Mouse (Mus musculus) yolk sac, embryonic 10.5 days (tissue): Measurements from ENCODE around the gene A930017K11Rik.
A peak's percentile ranks its signal among the peaks of the same experiment; 100 is the strongest.

Experiments used
- DNase-seq: peaks from one replicate; pipeline ENCODE4 v3.0.0-alpha.2; 2017; ENCODE audit warnings: low spot score

A930017K11Rik gene

DNA sequence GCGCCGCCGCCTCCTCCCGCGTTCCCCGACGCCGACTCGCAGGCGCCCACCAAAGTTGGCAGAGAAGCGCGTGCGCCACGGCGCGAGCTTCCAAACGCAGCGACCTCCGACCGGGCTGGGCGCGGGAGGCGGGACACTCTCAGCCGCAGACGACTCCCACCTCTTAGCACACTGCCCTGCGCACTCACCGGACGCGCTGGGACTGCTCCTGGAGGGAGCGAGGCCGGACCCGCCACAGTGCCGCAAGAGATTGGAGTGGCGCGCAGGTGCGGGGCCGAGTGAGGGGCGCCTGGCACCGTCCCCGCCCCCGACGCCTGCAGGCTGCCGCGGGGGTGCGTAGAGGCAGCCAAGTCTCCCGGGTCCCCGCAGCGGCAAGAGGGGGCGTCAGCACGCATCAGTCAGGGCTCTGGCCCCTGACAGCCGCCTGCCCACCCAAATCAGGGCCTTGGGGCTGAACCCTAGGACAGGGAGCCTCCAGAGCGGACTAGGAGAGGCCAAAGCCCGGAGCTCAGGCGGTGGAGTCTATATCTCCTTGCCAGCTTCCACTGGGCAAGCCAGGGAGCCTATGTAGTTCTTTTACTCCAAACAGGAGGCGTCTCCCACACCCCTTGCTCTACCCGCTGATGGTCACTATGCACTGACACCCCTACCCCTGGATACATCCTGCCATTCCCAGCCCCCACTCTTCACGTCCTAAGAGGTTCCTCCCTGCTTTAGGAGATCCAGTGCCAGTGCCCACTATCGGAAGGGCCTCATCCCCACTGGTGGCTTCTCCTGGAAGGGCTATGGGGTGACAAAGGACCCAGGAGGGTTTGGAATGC lies at the start of gene A930017K11Rik:
TSS of gene A930017K11Rik (minus strand) at position 763 of the 821 bp plus-strand sequence.
- peak; percentile 18 for DNase-seq

DNA sequence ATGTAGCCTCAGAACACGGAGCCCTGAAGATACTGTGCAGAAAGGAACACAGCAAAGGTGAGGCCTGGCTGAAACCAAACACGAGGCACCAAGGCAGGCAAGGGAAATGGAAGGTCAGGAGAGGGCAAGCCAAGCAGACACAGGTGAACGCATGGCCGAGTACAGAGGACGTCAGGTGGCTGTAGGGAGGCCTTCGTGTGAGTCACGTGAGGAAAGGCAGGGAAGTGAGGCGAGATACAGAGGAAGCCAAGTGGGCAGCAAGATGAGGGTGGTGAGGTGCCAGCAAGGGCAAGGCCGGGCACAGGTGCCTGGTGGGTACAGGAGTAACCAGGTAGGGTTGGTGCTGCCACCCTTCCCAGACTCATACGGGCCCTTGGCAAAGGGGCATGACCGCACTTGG lies 46.1 kb upstream of the A930017K11Rik start:
- DNase-seq, result no peak

GRCm38 (mm10) chr17:25993489-25993888 lies 41.1 kb upstream of the A930017K11Rik start:
- DNase-seq, result no peak

GRCm38 (mm10) chr17:25992274-25992673 lies 39.9 kb upstream of the A930017K11Rik start:
- DNase-seq, result no peak

DNA sequence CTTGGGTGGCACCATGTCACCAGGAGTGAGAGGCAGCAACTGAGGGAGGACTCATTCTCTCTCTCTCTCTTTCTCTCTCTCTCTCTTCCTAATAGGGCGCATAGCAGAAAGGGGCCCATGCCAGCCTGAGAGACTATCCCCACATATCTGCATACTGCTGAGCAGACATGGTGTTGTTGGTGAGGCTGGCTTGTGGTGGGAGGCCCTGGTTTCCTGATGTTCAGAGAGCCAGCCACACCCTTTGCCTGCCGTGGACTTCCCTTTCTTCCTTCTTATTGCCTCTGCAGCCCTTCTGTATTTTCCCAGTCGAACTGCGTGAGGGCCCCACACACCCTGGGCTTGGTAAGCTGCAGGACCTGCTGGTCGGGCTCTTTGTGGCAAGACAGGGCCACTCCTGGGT lies 38.0 kb upstream of the A930017K11Rik start:
- DNase-seq, result no peak

DNA sequence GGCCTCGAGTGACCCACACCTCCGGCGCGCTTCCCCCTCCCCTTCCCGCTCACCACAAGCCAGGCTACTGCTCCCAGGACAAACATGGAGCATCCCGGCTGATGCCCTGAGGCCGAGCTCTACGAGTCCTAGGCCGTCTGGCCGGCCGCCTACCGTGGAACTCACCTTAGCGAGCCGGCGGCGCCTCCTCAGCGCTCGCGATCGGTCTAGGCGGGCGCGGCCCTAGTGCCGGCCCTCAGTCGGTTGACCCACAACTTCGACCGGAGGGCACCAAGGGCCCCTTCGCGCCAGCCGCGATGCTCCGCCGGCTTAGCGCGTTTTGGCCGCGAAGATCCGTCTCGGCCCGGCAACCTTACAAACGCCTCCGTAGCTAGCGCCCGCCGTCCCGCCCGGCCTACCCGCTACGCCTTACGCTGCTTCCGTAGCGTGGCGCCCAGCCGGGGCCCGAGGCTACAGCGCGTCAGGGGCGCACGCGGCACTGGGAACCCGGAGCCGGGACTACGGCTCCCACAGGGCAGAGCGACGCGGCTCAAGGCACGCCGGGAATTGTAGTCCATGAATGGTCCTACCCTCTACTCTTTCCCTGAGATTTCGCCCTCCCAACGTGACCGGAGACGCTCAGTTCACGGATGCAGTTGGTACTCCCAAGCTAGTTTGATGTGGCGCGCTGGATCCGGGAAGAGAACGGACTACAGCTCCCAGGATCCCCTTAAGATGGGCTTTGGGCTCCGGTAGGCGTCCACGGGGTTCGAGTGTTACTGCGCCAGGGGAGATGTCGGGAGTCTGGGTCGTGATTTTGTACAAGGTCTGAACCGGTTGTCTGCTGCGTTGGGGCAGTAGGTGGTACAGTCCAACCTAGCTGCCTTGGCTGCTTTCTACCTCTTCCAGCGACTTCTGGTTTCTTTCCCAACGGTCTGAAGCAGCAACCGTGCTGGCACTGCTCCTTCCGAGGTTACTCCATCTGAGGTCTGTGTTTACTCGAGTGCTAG lies 33.2 kb upstream of the A930017K11Rik start, which contains the start of gene Capn15:
TSS of gene Capn15 (minus strand) at position 491 of the 989 bp plus-strand sequence.
- peak; percentile 93 for DNase-seq

DNA sequence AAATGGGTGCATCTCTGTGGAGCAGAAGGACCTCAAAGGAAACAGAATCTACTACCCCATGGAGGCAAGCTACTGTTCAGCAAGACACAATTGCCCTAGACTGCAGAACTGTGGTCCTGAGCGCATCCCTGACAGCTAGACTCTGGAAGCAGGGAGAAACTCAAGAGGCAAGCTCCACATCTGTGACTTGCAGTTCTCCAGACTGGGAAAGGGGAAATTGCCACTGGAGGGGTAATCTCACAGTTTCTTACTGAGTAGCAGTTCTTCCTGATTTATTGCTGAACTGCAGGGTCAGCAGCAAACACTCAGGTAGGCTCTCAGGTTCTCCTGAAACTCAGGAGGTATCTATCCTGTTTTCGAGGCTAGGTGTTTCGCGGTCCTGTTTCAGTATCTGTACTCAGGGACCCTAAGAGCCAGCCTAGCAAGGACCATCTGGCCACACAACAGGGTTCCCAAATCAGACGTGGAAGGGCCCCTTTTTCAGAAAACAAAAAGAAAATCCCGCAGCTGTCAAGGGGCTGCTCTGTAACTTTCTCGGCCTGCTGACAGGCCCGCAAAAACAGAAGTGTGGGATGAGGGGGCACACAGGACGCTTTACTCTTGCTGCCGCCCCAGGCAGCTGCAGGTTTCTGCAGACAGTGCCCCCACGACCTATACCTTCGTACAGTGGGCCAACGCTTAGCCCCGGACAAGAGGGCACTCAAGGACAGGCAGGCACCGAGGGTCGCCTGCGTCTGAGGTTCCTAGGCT lies 32.4 kb upstream of the A930017K11Rik start:
- no peak for DNase-seq

DNA sequence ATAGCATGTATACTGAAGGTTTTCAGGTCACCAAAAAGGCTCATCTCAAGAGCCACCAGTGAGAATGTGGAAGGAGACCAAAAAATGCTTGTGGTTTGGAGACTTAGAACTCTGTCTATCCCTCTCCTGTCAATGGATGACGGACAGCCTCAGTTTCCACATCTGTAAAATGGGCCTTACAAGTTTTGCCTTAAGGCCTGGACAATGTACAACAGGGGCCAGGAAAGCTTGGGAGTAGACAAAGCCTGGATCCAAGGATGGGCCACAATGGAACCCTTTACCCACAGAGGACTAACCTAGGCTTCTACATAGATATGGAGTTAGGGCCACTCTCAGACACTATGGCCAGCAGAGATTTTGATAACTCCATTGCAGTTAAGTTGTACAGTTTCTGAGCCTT lies 31.7 kb upstream of the A930017K11Rik start:
- DNase-seq, result no peak

- no peak for DNase-seq
Observed at GRCm38 (mm10) chr17:25982913-25983312, 30.5 kb upstream of the A930017K11Rik start.

- no peak for DNase-seq
Observed at GRCm38 (mm10) chr17:25980854-25981253, 28.5 kb upstream of the A930017K11Rik start.

- DNase-seq, result peak; percentile 17
Observed at GRCm38 (mm10) chr17:25979829-25980738, 27.7 kb upstream of the A930017K11Rik start.

GRCm38 (mm10) chr17:25970954-25971707 lies 18.8 kb upstream of the A930017K11Rik start:
- DNase-seq, result no peak

- no peak for DNase-seq
Observed at GRCm38 (mm10) chr17:25970448-25970847, 18.1 kb upstream of the A930017K11Rik start.

GRCm38 (mm10) chr17:25968176-25968575 lies 15.8 kb upstream of the A930017K11Rik start:
- peak; percentile 55 for DNase-seq

- no peak for DNase-seq
Observed at GRCm38 (mm10) chr17:25967652-25968051, 15.3 kb upstream of the A930017K11Rik start.

DNA sequence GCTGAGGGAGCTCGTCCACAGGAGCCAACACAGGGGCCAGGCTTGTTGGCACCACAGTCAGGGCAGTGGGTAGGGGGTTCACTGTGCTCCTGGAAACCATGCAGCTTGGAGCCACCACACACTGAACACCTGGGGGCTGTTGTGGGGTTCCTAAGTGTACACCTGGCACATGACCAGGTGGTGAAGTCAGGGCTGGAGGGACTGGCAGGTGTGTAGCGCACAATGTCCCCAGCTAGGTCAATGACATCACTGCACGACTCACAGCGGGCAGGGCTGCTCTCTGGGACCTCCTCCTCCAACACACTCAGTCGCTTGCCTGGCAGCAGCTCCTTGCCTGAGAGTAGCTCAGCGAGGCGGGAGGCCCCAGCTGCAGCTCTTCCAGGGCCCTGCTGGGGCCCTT lies 11.9 kb upstream of the A930017K11Rik start:
- DNase-seq, result no peak

GRCm38 (mm10) chr17:25962413-25962905 lies 10.1 kb upstream of the A930017K11Rik start:
- no peak for DNase-seq

GRCm38 (mm10) chr17:25961566-25961965 lies 9.2 kb upstream of the A930017K11Rik start:
- no peak for DNase-seq

DNA sequence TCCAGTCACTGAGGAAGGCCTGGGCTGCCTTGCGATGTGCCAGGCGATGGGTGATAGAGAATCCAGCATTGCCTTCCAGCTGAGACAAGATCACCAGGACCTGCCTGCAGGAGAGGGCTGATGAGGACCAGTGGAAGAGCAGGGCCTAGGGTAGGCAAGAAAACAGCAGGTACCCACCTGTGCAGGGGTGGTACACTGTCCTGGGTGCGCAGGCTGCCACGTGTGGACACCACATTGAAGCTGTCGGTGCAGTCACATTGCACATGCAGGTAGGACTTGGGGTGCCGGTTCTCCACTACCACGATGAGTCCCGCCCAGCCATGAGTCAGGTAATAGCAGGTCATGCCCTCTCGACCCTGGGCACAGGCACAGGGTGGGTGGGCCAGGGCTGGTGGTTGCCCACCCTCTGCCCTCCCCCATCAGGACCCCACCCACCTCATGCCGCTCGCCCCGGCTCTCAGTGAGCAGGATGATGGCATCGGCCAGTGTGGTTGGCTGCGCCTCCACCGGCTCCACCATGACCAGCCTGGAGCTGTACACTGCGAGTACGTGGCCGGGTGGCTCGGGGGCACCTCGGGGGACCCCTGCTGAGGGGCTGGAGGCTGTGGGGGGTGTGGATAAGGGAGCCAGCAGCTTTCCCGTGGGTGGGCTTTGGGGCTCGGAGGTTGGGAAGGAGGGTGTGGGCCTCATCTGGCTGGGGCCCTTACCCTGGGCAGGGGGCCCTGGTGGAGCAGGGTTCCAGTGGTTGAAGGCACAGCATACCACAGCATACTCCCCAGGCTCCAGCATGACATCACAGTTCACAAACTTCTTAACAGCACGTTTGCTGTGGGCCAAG lies 7.5 kb upstream of the A930017K11Rik start:
- no peak for DNase-seq
